Mouse (Mus musculus): ENCODE results near the gene Rnf148. TPM values are rescaled to one million over a fixed set of nuclear protein-coding genes. Genes with fewer than 3 reads are reported as not detected.

Gene Rnf148
- total RNA-seq (2014; fragmentation: Nextera tagmentation) (not detected in 2 replicates), total RNA-seq (2017) (not detected in 2 replicates)

DNA sequence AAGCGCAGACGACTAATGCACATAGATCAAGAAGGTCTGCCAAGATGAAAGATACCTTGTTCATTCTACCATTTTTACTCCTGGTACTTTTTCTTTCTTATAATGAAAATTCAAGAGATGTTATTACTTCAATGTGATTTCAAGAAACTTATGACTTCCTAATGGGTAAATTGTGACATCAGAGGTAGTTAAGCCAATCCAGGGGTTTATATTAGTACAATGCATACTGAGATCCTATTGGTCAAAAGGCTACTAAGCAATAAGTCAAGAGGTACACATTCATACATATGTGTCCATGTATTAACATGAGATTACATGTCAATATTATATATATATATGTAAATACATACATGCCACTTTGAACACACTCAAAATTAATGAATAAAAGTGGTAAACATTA, at the start of gene Rnf148:
Gene Rnf148, minus strand, starts transcription at position 101 of the 400 bp plus-strand sequence.
- no peak for ATAC-seq (replicated peaks; ENCODE audit: low FRiP score, low TSS enrichment, poor library complexity, severe bottlenecking)

DNA sequence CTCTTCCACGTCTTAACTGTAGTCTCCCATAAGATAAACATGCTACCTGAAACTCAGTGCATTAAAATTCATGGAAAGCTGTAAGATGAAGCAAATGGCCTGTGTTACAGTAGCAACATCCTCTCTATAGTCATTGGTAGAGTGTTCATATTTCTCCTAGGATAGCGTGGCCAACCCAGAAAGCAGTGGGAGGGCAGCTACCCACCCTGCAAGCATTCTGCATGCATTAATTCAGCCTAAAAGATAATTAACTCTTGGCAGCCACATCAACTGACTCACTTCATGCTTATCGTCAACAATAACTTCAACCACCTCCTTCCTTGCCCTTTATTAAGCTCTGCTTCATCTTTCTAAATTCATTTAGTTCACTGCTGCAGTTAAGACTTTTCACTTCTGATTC, 45.9 kb upstream of the Rnf148 start:
- no peak for ATAC-seq (replicated peaks; ENCODE audit: low FRiP score, low TSS enrichment, poor library complexity, severe bottlenecking)

DNA sequence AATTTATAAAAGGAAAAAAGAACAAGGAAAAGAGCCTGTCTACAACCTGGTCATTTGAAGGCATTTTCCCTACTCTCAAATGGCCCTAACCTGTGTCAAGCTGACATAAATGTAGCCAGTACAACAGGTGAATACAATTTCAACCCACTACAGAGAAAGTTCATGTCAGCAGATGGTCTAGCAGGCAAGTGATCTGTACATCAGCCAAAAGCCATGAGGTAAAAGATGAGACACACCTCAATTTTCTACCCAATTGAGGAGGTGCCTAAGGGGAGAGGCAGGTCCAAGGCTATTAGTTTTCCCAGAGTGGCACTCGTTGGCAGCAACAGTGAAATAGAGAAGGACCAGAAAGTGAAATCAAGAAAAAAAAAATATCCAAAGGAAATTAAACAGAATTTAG, 23.2 kb upstream of the Rnf148 start:
- no peak for ATAC-seq (replicated peaks; ENCODE audit: low FRiP score, low TSS enrichment, poor library complexity, severe bottlenecking)

- ATAC-seq (replicated peaks; ENCODE audit: low FRiP score, low TSS enrichment, poor library complexity, severe bottlenecking) = no peak
Measured at GRCm38 (mm10) chr6:23650205-23650604, 4.7 kb downstream of the Rnf148 start, which contains the start of gene Rnf133. Gene Rnf133, minus strand, starts transcription at chr6:23650305.

DNA sequence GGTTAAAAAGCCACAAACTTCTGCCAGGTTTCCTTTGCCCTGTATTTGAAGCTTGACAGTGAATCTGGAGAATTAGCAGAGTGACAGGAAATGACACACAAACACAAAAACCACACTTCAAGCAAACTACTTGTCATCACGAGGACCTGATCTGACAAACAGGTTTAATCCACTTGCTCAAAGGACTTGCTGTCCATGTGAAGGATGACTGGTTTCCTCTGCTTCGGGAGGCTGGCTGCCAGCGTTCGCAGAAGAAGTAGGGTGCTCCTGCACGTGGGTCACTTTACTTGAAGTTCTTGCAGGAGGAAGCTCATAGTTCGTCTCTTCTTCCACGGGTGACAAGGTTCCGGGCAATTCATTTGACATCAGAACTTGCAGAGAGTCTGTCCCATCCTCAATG, 6.2 kb downstream of the Rnf148 start:
- no peak for ATAC-seq (replicated peaks; ENCODE audit: low FRiP score, low TSS enrichment, poor library complexity, severe bottlenecking)

DNA sequence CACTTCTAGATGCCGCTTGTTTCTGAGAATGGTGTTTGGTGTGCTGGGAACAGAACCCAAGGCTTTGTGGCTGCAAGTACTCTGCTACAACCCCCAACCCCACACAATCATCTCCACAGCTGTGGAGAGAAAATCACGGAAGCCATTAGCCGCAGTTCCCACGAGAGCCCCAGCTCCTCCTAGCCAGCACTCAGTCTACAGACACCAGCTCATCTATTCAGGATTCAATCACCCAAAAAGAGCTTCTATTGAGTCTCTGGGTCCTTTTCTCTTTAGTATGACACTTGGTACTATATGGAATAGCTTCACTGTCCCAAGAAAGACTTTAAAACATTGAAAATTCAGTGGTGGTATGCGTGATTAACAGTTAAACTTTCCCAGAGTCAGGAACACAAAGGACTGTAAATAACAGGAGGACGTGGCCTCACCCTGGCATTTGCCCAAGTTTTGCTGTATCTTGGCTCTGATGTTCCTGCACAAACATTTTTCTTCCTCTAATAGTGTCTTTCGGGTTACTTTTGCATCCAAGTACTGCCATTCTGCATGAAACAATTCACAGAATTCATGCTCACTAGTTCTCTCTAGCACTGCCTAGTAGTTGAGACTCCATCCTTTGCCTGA, 7.2 kb downstream of the Rnf148 start:
- ATAC-seq (replicated peaks; ENCODE audit: low FRiP score, low TSS enrichment, poor library complexity, severe bottlenecking) = no peak

- ATAC-seq (replicated peaks; ENCODE audit: low FRiP score, low TSS enrichment, poor library complexity, severe bottlenecking) = no peak
Measured at GRCm38 (mm10) chr6:23637081-23637480, 17.9 kb downstream of the Rnf148 start.

- no peak for ATAC-seq (replicated peaks; ENCODE audit: low FRiP score, low TSS enrichment, poor library complexity, severe bottlenecking)
Measured at GRCm38 (mm10) chr6:23635208-23635607, 19.7 kb downstream of the Rnf148 start.

- ATAC-seq (replicated peaks; ENCODE audit: low FRiP score, low TSS enrichment, poor library complexity, severe bottlenecking) = no peak
Measured at GRCm38 (mm10) chr6:23634016-23634415, 20.9 kb downstream of the Rnf148 start.

DNA sequence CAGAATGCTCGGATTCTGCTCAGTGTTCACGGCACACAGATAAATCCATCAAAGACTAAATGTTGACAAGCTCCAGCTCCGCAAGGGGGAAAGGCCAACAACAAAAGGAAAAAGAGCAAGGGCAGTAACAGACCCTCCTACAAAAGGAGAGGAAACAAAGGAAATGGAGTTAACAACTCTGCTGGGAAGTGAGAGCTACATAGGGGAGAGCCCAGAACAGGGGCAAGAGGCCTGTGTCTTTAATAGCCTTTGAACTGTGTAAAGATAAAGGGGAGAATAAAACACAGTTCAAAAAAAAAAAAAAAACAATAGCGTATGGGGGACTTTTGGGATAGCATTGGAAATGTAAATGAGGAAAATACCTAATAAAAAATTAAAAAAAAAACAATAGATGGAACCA, 24.5 kb downstream of the Rnf148 start:
- no peak for ATAC-seq (replicated peaks; ENCODE audit: low FRiP score, low TSS enrichment, poor library complexity, severe bottlenecking)

Other genes starting within 250 kb of the Rnf148 start
- gene Rnf133, start 4.8 kb downstream of the Rnf148 start, total RNA-seq (2014; fragmentation: Nextera tagmentation) = not detected in 2 replicates
- gene Rnf133, start 4.8 kb downstream of the Rnf148 start, total RNA-seq (2017) = not detected in 2 replicates
- gene Cadps2, start 184.3 kb upstream of the Rnf148 start, total RNA-seq (2014; fragmentation: Nextera tagmentation) = 0.31 TPM in 1 of 2 replicates, not detected in the other
- 0.14 and 0.23 TPM in 2 replicates for gene Cadps2, start 184.3 kb upstream of the Rnf148 start, total RNA-seq (2017)

All from megakaryocyte-erythroid progenitor cell, adult 5-6 weeks (primary cell).